Mouse (Mus musculus): Measurements from ENCODE around the gene Hoxd11. TPM values are rescaled to one million over a fixed set of nuclear protein-coding genes. Genes with fewer than 3 reads are reported as not detected.

Gene Hoxd11
- polyA plus RNA-seq, 1 experiment from 2014 or later: not detected

GRCm38 (mm10) chr2:74706393-74706960 lies 27.1 kb downstream of the Hoxd11 start:
- ATAC-seq (ENCODE audit: insufficient number of reproducible peaks, low FRiP score, low TSS enrichment, low read depth): no peak
- Histone ChIP-seq H3K9me3 (replicated peaks) (no peaks in the 10 kb centered on the region), H3K36me3 (no peaks in the 10 kb centered on the region), H3K27me3 (peaks cover 92% of the 10 kb centered on the region), H3K4me2 (replicated peaks) (no peak overlapping the region), H3K9ac (no peak overlapping the region), H3K4me1 (peaks cover 18% of the 10 kb centered on the region), H3K4me3 (replicated peaks) (peak overlapping the region; percentile 50), H3K27ac (replicated peaks) (no peak overlapping the region)
- WGBS: 2% methylated on average over 13 of the region's 13 CpGs

GRCm38 (mm10) chr2:74707599-74707998 lies 28.2 kb downstream of the Hoxd11 start:
- no peak overlapping the region for H3K4me3 ChIP-seq (replicated peaks)
- WGBS: 7% methylated on average over 7 of the region's 7 CpGs

GRCm38 (mm10) chr2:74708676-74709075 lies 29.3 kb downstream of the Hoxd11 start:
- Histone ChIP-seq H3K36me3 (no peaks in the 10 kb centered on the region), H3K4me1 (peaks cover 26% of the 10 kb centered on the region), H3K4me3 (replicated peaks) (no peak overlapping the region), H3K27ac (replicated peaks) (no peak overlapping the region), H3K9me3 (replicated peaks) (no peaks in the 10 kb centered on the region), H3K27me3 (peaks cover 94% of the 10 kb centered on the region), H3K4me2 (replicated peaks) (no peak overlapping the region), H3K9ac (no peak overlapping the region)
- no peak for ATAC-seq (ENCODE audit: insufficient number of reproducible peaks, low FRiP score, low TSS enrichment, low read depth)
- 12% methylated on average over 4 of the region's 4 CpGs for WGBS

More at GRCm38 (mm10) chr2:74707599-74707998, 28.2 kb downstream of the Hoxd11 start:
- H3K36me3 ChIP-seq: no peaks in the 10 kb centered on the region
- no peak overlapping the region for H3K9ac ChIP-seq
- H3K4me1 ChIP-seq: peaks cover 26% of the 10 kb centered on the region
- H3K4me2 ChIP-seq (replicated peaks): no peak overlapping the region
- peaks cover 95% of the 10 kb centered on the region for H3K27me3 ChIP-seq
- no peak overlapping the region for H3K27ac ChIP-seq (replicated peaks)
- no peak for ATAC-seq (ENCODE audit: insufficient number of reproducible peaks, low FRiP score, low TSS enrichment, low read depth)
- H3K9me3 ChIP-seq (replicated peaks): no peaks in the 10 kb centered on the region

- no peak overlapping the region for H3K27ac ChIP-seq (replicated peaks)
- H3K36me3 ChIP-seq: no peaks in the 10 kb centered on the region
- ATAC-seq (ENCODE audit: insufficient number of reproducible peaks, low FRiP score, low TSS enrichment, low read depth): no peak
- no peak overlapping the region for H3K4me2 ChIP-seq (replicated peaks)
- H3K9me3 ChIP-seq (replicated peaks): no peaks in the 10 kb centered on the region
- no peak overlapping the region for H3K4me3 ChIP-seq (replicated peaks)
- no peak overlapping the region for H3K9ac ChIP-seq
- peaks cover 94% of the 10 kb centered on the region for H3K27me3 ChIP-seq
- 9% methylated on average over 5 of the region's 5 CpGs for WGBS
- peaks cover 19% of the 10 kb centered on the region for H3K4me1 ChIP-seq
These were observed 30.4 kb downstream of the Hoxd11 start for GRCm38 (mm10) chr2:74709465-74710419.

GRCm38 (mm10) chr2:74710929-74711543 lies 31.7 kb downstream of the Hoxd11 start:
- ATAC-seq (ENCODE audit: insufficient number of reproducible peaks, low FRiP score, low TSS enrichment, low read depth): no peak
- H3K27ac ChIP-seq (replicated peaks): no peak overlapping the region
- no peak overlapping the region for H3K9ac ChIP-seq
- no peaks in the 10 kb centered on the region for H3K36me3 ChIP-seq
- no peaks in the 10 kb centered on the region for H3K9me3 ChIP-seq (replicated peaks)
- H3K4me3 ChIP-seq (replicated peaks): peak overlapping the region; percentile 41
- under 1% methylated on average over 16 of the region's 16 CpGs for WGBS
- peaks cover 93% of the 10 kb centered on the region for H3K27me3 ChIP-seq
- 0 out of 2 replicates have a peak overlapping the region, but pooled peaks have one; percentile 4 for H3K4me2 ChIP-seq (replicated peaks)
- peaks cover 10% of the 10 kb centered on the region for H3K4me1 ChIP-seq

GRCm38 (mm10) chr2:74711721-74712621 lies 32.6 kb downstream of the Hoxd11 start, which contains the start of the genes Hoxd3 and Hoxd4:
Hoxd3 (plus strand) TSS chr2:74711927.
Hoxd4 (plus strand) TSS chr2:74711929.
- ATAC-seq (ENCODE audit: insufficient number of reproducible peaks, low FRiP score, low TSS enrichment, low read depth): peak; percentile 49; the same call in 1 of the 2 replicates
- H3K4me1 ChIP-seq: peaks cover 11% of the 10 kb centered on the region
- under 1% methylated on average over 65 of the region's 65 CpGs for WGBS

GRCm38 (mm10) chr2:74713239-74714150 lies 34.1 kb downstream of the Hoxd11 start:
- Histone ChIP-seq H3K9me3 (replicated peaks) (no peaks in the 10 kb centered on the region), H3K4me2 (replicated peaks) (no peak overlapping the region), H3K36me3 (no peaks in the 10 kb centered on the region), H3K4me3 (replicated peaks) (peak overlapping the region; percentile 4; the same call in 1 of the 2 replicates), H3K4me1 (peaks cover 11% of the 10 kb centered on the region), H3K27me3 (peaks cover 94% of the 10 kb centered on the region), H3K9ac (no peak overlapping the region), H3K27ac (replicated peaks) (no peak overlapping the region)
- WGBS: 6% methylated on average over 19 of the region's 19 CpGs
- no peak for ATAC-seq (ENCODE audit: insufficient number of reproducible peaks, low FRiP score, low TSS enrichment, low read depth)

More at GRCm38 (mm10) chr2:74711721-74712621, 32.6 kb downstream of the Hoxd11 start, which contains the start of the genes Hoxd3 and Hoxd4:
- H3K4me3 ChIP-seq (replicated peaks): peak within 1 kb of the TSS; percentile 41
- H3K9ac ChIP-seq: peak within 1 kb of the TSS; percentile 18; the same call in 1 of the 2 replicates
- no peaks in the 10 kb centered on the region for H3K9me3 ChIP-seq (replicated peaks)
- peaks cover 93% of the 10 kb centered on the region for H3K27me3 ChIP-seq
- no peaks in the 10 kb centered on the region for H3K36me3 ChIP-seq
- H3K27ac ChIP-seq (replicated peaks): 0 out of 2 replicates have a peak within 1 kb of the TSS, but pooled peaks have one; percentile 48
- H3K4me2 ChIP-seq (replicated peaks): peak within 1 kb of the TSS; percentile 42

- Histone ChIP-seq H3K27me3 (peaks cover 93% of the 10 kb centered on the region), H3K4me3 (replicated peaks) (no peak overlapping the region), H3K9me3 (replicated peaks) (no peaks in the 10 kb centered on the region), H3K27ac (replicated peaks) (no peak overlapping the region), H3K4me1 (peaks cover 11% of the 10 kb centered on the region), H3K4me2 (replicated peaks) (no peak overlapping the region), H3K36me3 (no peaks in the 10 kb centered on the region), H3K9ac (no peak overlapping the region)
- WGBS: 8% methylated on average over 18 of the region's 18 CpGs
- no peak for ATAC-seq (ENCODE audit: insufficient number of reproducible peaks, low FRiP score, low TSS enrichment, low read depth)
These were observed 34.9 kb downstream of the Hoxd11 start for GRCm38 (mm10) chr2:74714156-74714789.

- Histone ChIP-seq H3K4me3 (replicated peaks) (0 out of 2 replicates have a peak overlapping the region, but pooled peaks have one; percentile 10), H3K4me2 (replicated peaks) (0 out of 2 replicates have a peak overlapping the region, but pooled peaks have one; percentile 3), H3K9ac (no peak overlapping the region), H3K4me1 (peaks cover 11% of the 10 kb centered on the region), H3K36me3 (no peaks in the 10 kb centered on the region), H3K27me3 (peaks cover 93% of the 10 kb centered on the region), H3K9me3 (replicated peaks) (no peaks in the 10 kb centered on the region), H3K27ac (replicated peaks) (no peak overlapping the region)
- ATAC-seq (ENCODE audit: insufficient number of reproducible peaks, low FRiP score, low TSS enrichment, low read depth): no peak
- 3% methylated on average over 14 of the region's 14 CpGs for WGBS
These were observed 35.5 kb downstream of the Hoxd11 start for GRCm38 (mm10) chr2:74714881-74715280.
